Mouse (Mus musculus) ES-Bruce4 (cell line): Measurements from ENCODE around the gene Ptprg.

Source experiments
- CTCF ChIP-seq: IDR thresholded peaks from one replicate; pipeline ENCODE4 v1.8.1; 2011; ENCODE audit warnings: low read depth, low read length
- EP300 ChIP-seq: IDR thresholded peaks from 2 replicates; pipeline ENCODE4 v1.6.1; 2011; ENCODE audit warnings: low read depth, low read length; ENCODE audit not compliant: insufficient read depth
- POLR2A ChIP-seq: IDR thresholded peaks from one replicate; pipeline ENCODE4 v1.8.1; 2011; ENCODE audit warnings: low read length; ENCODE audit not compliant: insufficient read depth

DNA sequence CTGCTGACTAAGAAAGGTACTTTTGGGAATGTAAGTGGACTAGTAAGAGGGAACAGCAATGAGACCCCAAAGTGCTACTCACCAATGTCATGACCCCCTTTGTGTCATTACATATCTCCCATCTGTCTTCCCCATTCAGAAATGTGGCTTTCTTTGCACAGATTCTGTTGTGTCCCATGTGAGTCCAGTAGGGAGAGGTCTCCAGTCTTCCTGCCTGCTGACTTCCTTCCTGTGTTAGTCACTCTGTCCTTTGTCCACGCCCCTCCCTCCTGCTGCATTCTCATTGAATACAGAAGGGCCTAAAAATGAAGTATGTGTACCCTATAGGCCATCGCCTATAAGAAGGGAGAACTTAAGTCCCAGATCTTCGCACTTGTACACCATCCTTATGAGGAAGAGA, 571.4 kb downstream of the Ptprg start:
- TF ChIP-seq CTCF (no peak), POLR2A (no peak), EP300 (no peak)
